Mouse (Mus musculus) left cerebral cortex, postnatal 36 days (tissue): ENCODE measurements at regions not wholly inside any gene's neighbourhood (a gene's known extent, or its start where the extent isn't known, plus 50 kb on each side); places are given as distances from the start of the nearest gene placed in this dataset.

Experiments
- DNase-seq, 2 experiments: peaks; one replicate each; pipeline ENCODE4 v3.0.0; 2021 to 2022; ENCODE audit warnings: low spot score in 2 of 2, mixed read lengths in 1 of 2
- intact Hi-C: fragments of 180-260 bp; cut with DNase I; formaldehyde crosslinking; loops from one replicate; pipeline ENCODE4 v1.15.1; 2025

- no peak for DNase-seq
- intact Hi-C loops: no loop called here
These were observed 602.7 kb downstream of the Fat4 start for GRCm38 (mm10) chr3:39489392-39489791.

- no peak for DNase-seq
- intact Hi-C loops: no loop called here
These were observed 607.6 kb downstream of the Fat4 start for GRCm38 (mm10) chr3:39494363-39494762.

- intact Hi-C loops: no loop called here
- DNase-seq: no peak
These were observed 641.3 kb downstream of the Fat4 start for GRCm38 (mm10) chr3:39528087-39528486.

- intact Hi-C loops: no loop called here
- DNase-seq: no peak
These were observed 650.8 kb downstream of the Fat4 start for GRCm38 (mm10) chr3:39537515-39537914.

- intact Hi-C loops: no loop called here
These were observed 653.9 kb downstream of the Fat4 start for GRCm38 (mm10) chr3:39540530-39541118.

GRCm38 (mm10) chr3:39559460-39560041 is 672.8 kb downstream of the Fat4 start:
- no peak for DNase-seq
- intact Hi-C loops: no loop called here

More at GRCm38 (mm10) chr3:39540530-39541118, 653.9 kb downstream of the Fat4 start:
- DNase-seq: no peak

GRCm38 (mm10) chr3:39560951-39561350 is 674.2 kb downstream of the Fat4 start:
- no peak for DNase-seq
- intact Hi-C loops: no loop called here

- intact Hi-C loops: no loop called here
- DNase-seq: no peak
These were observed 684.9 kb downstream of the Fat4 start for GRCm38 (mm10) chr3:39571444-39572237.

GRCm38 (mm10) chr3:39575200-39575599 is 688.5 kb downstream of the Fat4 start:
- intact Hi-C loops: no loop called here
- no peak for DNase-seq

GRCm38 (mm10) chr3:39591312-39591711 is 704.6 kb downstream of the Fat4 start:
- DNase-seq: peak in 1 of 2 experiments; percentile 7
- intact Hi-C loops: no loop called here

GRCm38 (mm10) chr3:39592349-39593117 is 705.8 kb downstream of the Fat4 start:
- DNase-seq: peak in 1 of 2 experiments; percentile 10
- intact Hi-C loops: no loop called here

- no peak for DNase-seq
These were observed 723.2 kb downstream of the Fat4 start for GRCm38 (mm10) chr3:39609937-39610336.

GRCm38 (mm10) chr3:39612408-39612807 is 725.7 kb downstream of the Fat4 start:
- DNase-seq: no peak
- intact Hi-C loops: no loop called here

More at GRCm38 (mm10) chr3:39609937-39610336, 723.2 kb downstream of the Fat4 start:
- intact Hi-C loops: no loop called here

GRCm38 (mm10) chr3:39637924-39638323 is 751.2 kb downstream of the Fat4 start:
- intact Hi-C loops: no loop called here
- no peak for DNase-seq

GRCm38 (mm10) chr3:39643194-39643593 is 756.5 kb downstream of the Fat4 start:
- no peak for DNase-seq

GRCm38 (mm10) chr3:39666817-39667216 is 780.1 kb downstream of the Fat4 start:
- DNase-seq: no peak
- intact Hi-C loops: no loop called here

More at GRCm38 (mm10) chr3:39643194-39643593, 756.5 kb downstream of the Fat4 start:
- intact Hi-C loops: no loop called here

- intact Hi-C loops: no loop called here
- no peak for DNase-seq
These were observed 782.4 kb downstream of the Fat4 start for GRCm38 (mm10) chr3:39669145-39669544.

GRCm38 (mm10) chr3:39673997-39674396 is 787.3 kb downstream of the Fat4 start:
- intact Hi-C loops: no loop called here

GRCm38 (mm10) chr3:39674927-39675326 is 788.2 kb downstream of the Fat4 start:
- intact Hi-C loops: no loop called here
- no peak for DNase-seq

More at GRCm38 (mm10) chr3:39673997-39674396, 787.3 kb downstream of the Fat4 start:
- no peak for DNase-seq

GRCm38 (mm10) chr3:39705610-39706009 is 818.9 kb downstream of the Fat4 start:
- intact Hi-C loops: no loop called here
- DNase-seq: no peak
